Mouse (Mus musculus): ENCODE results near the gene Gm7102. TPM values are rescaled to one million over a fixed set of nuclear protein-coding genes. Genes with fewer than 3 reads are reported as not detected.
"Not testable (repeated sequence)": the region's sequence is repeated elsewhere in the genome, so short reads cannot be mapped to it uniquely, and the experiment has no call there.

The Gm7102 gene
- 0.16 TPM in 1 of 2 replicates, not detected in the other for polyA plus RNA-seq (2015; fragmentation: Nextera tagmentation; extraction: Ambion mirVana)

DNA sequence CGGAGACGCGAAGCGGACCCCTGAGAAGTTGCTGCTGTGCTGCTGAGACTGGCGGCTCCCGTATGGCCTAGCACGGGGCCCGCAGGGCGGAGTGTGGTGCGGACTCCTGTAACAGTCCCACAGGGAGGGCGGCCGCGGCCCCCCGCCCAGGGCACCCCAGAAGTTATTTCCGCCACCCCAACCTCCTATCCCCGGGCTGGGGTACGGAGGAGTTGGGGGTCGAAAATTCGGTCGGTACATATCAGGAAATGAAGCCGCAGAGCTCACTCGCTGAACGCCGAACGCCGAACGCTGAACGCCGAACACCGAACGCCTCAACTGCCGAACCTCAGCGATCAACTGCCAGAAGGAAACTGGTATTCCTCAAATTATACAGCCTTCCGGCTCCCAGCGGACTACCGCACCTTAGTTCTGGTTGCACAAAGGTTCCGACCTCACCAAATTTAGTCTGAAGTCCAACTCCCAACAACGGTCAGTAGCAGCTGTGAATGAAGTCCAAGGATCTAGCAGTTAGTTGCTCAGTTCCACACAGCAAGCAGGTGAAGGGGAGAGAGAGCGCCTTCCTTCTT lies at the start of gene Gm7102:
Gene Gm7102, minus strand, starts transcription at position 554 of the 569 bp plus-strand sequence.
- Histone ChIP-seq H3K27me3 (no peaks in the 10 kb centered on the region), H3K4me2 (peak within 1 kb of the TSS; percentile 47), H3K9me3 (no peaks in the 10 kb centered on the region), H3K4me3 (peak within 1 kb of the TSS; percentile 32), H3K4me1 (0 out of 2 replicates have a peak, but pooled peaks cover 2% of the 10 kb centered on the region), H3K9ac (no peak within 1 kb of the TSS), H3K36me3 (no peaks in the 10 kb centered on the region), H3K27ac (no peak within 1 kb of the TSS)
- ATAC-seq (ENCODE audit: insufficient number of reproducible peaks, low FRiP score, low TSS enrichment, low read depth) = no peak
- 28% methylated on average over 39 of the region's 39 CpGs for WGBS

DNA sequence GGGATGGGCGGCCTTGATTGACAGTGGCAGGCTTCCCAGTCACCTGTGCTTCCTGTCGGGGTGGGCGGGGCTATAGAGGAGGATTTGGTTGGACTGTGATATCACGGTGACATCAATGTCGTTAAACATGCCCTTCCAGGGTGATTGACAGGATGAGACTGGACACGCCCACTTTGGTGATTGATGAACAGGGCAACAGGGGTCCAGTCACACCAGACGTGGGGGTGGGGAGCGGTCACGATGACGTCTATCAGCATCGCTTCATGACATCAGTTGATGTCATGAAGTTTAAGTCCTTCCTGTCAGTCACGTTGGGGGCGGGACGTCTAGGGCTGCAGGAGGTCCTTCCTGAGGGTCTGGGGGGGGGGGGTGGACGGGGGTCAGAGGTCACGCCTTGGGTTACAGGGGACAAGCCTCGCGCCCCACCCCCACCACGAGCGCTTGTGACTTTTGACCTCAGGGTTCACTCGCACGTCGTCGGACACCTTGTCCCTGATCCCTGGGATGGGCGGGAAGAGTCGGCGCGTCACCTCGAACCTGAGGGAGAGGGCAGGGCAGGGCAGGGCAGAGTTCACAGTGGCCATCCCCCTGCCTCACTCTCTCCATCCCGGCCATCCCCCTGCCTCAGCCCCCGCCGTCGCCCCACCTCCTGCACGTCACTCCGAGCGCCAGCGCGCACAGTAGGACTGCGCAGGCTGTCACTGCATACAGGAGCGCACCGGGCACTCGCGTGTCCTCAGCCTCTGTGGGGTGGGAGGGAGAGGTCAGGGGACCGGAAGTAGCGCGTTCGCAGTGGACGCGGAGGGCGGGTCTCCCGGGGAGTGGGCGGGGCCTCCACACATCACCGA lies 48.8 kb upstream of the Gm7102 start:
- H3K9me3 ChIP-seq = no peaks in the 10 kb centered on the region
- no peak overlapping the region for H3K9ac ChIP-seq
- H3K4me3 ChIP-seq = peak overlapping the region; percentile 56
- no peaks in the 10 kb centered on the region for H3K36me3 ChIP-seq
- H3K4me1 ChIP-seq = peaks cover 21% of the 10 kb centered on the region
- WGBS = 31% methylated on average over 53 of the region's 53 CpGs
- peak overlapping the region; percentile 65 for H3K4me2 ChIP-seq
- ATAC-seq (ENCODE audit: insufficient number of reproducible peaks, low FRiP score, low TSS enrichment, low read depth) = peak; percentile 5; the same call in 1 of the 2 replicates
- H3K27ac ChIP-seq = peak overlapping the region; percentile 93; the same call in 1 of the 2 replicates
- no peaks in the 10 kb centered on the region for H3K27me3 ChIP-seq

DNA sequence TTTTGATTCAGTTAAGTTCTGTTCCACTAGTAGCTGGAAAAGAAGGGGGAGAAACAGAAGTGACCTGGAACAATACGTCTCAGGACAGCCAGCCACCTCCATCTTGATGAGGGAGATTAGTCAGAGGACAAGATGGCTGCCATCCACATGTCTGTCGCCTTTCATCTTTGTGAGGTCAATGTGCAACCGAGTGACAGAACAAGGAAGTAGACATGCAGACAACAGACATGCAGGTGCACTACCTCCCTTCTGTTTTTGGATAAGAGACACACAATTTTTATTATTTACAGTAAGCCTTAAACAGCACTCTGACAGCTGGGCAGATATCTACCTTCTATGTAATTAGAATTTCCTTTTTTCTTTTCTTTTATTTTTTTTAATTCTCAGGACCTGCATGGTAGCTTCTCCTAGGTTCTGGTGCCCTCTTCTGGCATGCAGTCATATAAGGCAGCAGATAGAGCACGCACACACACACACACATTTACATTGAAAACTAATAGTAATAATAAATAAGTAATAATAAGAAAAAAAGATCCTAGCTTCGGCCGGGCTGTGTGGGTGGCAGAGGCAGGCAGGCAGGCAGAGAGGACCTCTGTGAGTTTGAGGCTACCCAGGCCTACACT lies 47.7 kb upstream of the Gm7102 start:
- Histone ChIP-seq H3K4me3 (no peak overlapping the region), H3K9ac (no peak overlapping the region), H3K27me3 (no peaks in the 10 kb centered on the region), H3K4me1 (peaks cover 21% of the 10 kb centered on the region), H3K4me2 (no peak overlapping the region), H3K9me3 (no peaks in the 10 kb centered on the region), H3K36me3 (no peaks in the 10 kb centered on the region), H3K27ac (no peak overlapping the region)
- 92% methylated on average over 6 of the region's 6 CpGs for WGBS
- no peak for ATAC-seq (ENCODE audit: insufficient number of reproducible peaks, low FRiP score, low TSS enrichment, low read depth)

- H3K27me3 ChIP-seq; H3K9ac ChIP-seq; H3K27ac ChIP-seq; H3K4me3 ChIP-seq; H3K9me3 ChIP-seq; H3K36me3 ChIP-seq; ATAC-seq (ENCODE audit: insufficient number of reproducible peaks, low FRiP score, low TSS enrichment, low read depth); H3K4me1 ChIP-seq; H3K4me2 ChIP-seq: not testable (repeated sequence)
- 72% methylated on average over 6 of the region's 6 CpGs for WGBS
Observed at GRCm38 (mm10) chr19:61207506-61207905, 31.4 kb upstream of the Gm7102 start.

DNA sequence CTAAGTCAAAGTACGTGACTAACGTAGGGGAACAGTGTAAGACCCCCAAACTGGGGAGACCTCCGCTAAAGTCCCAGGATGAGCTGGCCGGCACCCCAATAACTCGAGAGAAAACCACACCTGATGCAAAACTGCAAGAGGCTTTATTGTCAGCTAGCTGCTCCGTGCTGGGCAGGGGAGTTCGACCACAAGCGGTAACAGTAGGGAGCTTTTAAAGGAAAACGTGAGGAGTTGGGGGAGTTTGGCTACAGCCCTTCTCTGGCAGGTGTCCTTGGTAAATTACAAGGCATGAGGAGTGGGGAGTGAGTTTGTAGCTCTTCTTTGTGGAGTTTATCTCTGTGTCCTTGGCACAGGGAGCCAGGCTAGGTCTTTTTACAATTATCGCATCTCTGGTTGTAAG lies 23.7 kb upstream of the Gm7102 start:
- Histone ChIP-seq H3K36me3 (no peaks in the 10 kb centered on the region), H3K27ac (no peak overlapping the region), H3K4me1 (no peaks in the 10 kb centered on the region), H3K27me3 (no peaks in the 10 kb centered on the region), H3K9me3 (no peaks in the 10 kb centered on the region), H3K4me2 (no peak overlapping the region), H3K4me3 (no peak overlapping the region), H3K9ac (no peak overlapping the region)
- ATAC-seq (ENCODE audit: insufficient number of reproducible peaks, low FRiP score, low TSS enrichment, low read depth) = no peak
- 15% methylated on average over 10 of the region's 10 CpGs for WGBS

DNA sequence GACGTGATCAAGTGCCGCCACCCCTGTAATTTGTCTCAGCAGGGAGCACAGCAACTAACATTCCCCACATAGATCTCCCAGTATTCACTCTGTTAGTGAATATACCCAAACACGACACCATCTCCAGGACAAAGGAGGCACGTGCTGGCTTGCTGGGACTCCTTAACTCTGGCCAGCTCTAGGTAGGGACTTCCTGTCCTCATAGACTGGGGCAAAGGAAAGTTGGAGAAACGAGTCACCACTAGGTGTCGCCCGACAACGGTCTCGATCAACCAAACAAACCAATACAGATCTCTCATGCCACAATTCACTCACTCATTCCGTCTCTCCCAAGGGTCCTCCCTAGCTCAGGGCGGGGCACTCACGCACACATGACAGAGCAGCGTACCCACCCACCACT lies 23.2 kb upstream of the Gm7102 start:
- Histone ChIP-seq H3K4me2 (no peak overlapping the region), H3K27ac (no peak overlapping the region), H3K4me3 (no peak overlapping the region), H3K36me3 (no peaks in the 10 kb centered on the region), H3K9ac (no peak overlapping the region), H3K4me1 (no peaks in the 10 kb centered on the region), H3K9me3 (no peaks in the 10 kb centered on the region), H3K27me3 (no peaks in the 10 kb centered on the region)
- ATAC-seq (ENCODE audit: insufficient number of reproducible peaks, low FRiP score, low TSS enrichment, low read depth) = no peak
- WGBS = 12% methylated on average over 13 of the region's 13 CpGs

- not testable (repeated sequence) for H3K27ac ChIP-seq; ATAC-seq (ENCODE audit: insufficient number of reproducible peaks, low FRiP score, low TSS enrichment, low read depth); H3K9ac ChIP-seq; H3K27me3 ChIP-seq; H3K9me3 ChIP-seq; H3K36me3 ChIP-seq; H3K4me1 ChIP-seq; H3K4me3 ChIP-seq; H3K4me2 ChIP-seq
- WGBS = 86% methylated on average over 2 of the region's 2 CpGs
Observed at GRCm38 (mm10) chr19:61183590-61183989, 7.5 kb upstream of the Gm7102 start, which contains the start of gene Gm6020. Gene Gm6020 (plus strand): TSS chr19:61183890.

GRCm38 (mm10) chr19:61151701-61152420 lies 24.2 kb downstream of the Gm7102 start:
- Histone ChIP-seq H3K27ac (no peak overlapping the region), H3K4me2 (peak overlapping the region; percentile 58), H3K4me3 (peak overlapping the region; percentile 36), H3K27me3 (peaks cover 7% of the 10 kb centered on the region), H3K9ac (0 out of 2 replicates have a peak overlapping the region, but pooled peaks have one; percentile 20), H3K9me3 (no peaks in the 10 kb centered on the region), H3K36me3 (no peaks in the 10 kb centered on the region), H3K4me1 (peaks cover 2% of the 10 kb centered on the region; the same call in 1 of the 2 replicates)
- ATAC-seq (ENCODE audit: insufficient number of reproducible peaks, low FRiP score, low TSS enrichment, low read depth) = peak; percentile 24; the same call in 1 of the 2 replicates
- WGBS = 6% methylated on average over 27 of the region's 27 CpGs

GRCm38 (mm10) chr19:61151372-61151700 lies 24.8 kb downstream of the Gm7102 start:
- H3K4me1 ChIP-seq = peaks cover 2% of the 10 kb centered on the region; the same call in 1 of the 2 replicates
- ATAC-seq (ENCODE audit: insufficient number of reproducible peaks, low FRiP score, low TSS enrichment, low read depth) = 0 out of 2 replicates have a peak, but pooled peaks have one; percentile 24
- H3K27me3 ChIP-seq = peaks cover 7% of the 10 kb centered on the region
- H3K9me3 ChIP-seq = no peaks in the 10 kb centered on the region
- H3K4me3 ChIP-seq = peak overlapping the region; percentile 36
- H3K27ac ChIP-seq = no peak overlapping the region
- H3K4me2 ChIP-seq = peak overlapping the region; percentile 58
- no peak overlapping the region for H3K9ac ChIP-seq
- no peaks in the 10 kb centered on the region for H3K36me3 ChIP-seq
- 8% methylated on average over 8 of the region's 8 CpGs for WGBS

GRCm38 (mm10) chr19:61141299-61141698 lies 34.8 kb downstream of the Gm7102 start:
- ATAC-seq (ENCODE audit: insufficient number of reproducible peaks, low FRiP score, low TSS enrichment, low read depth) = no peak
- no peaks in the 10 kb centered on the region for H3K27me3 ChIP-seq
- H3K27ac ChIP-seq = no peak overlapping the region
- no peaks in the 10 kb centered on the region for H3K9me3 ChIP-seq
- peaks cover 6% of the 10 kb centered on the region for H3K4me1 ChIP-seq
- peak overlapping the region; percentile 72 for H3K4me2 ChIP-seq
- peak overlapping the region; percentile 44; the same call in 1 of the 2 replicates for H3K9ac ChIP-seq
- peak overlapping the region; percentile 64 for H3K4me3 ChIP-seq
- H3K36me3 ChIP-seq = no peaks in the 10 kb centered on the region
- WGBS = 20% methylated on average over 4 of the region's 4 CpGs

DNA sequence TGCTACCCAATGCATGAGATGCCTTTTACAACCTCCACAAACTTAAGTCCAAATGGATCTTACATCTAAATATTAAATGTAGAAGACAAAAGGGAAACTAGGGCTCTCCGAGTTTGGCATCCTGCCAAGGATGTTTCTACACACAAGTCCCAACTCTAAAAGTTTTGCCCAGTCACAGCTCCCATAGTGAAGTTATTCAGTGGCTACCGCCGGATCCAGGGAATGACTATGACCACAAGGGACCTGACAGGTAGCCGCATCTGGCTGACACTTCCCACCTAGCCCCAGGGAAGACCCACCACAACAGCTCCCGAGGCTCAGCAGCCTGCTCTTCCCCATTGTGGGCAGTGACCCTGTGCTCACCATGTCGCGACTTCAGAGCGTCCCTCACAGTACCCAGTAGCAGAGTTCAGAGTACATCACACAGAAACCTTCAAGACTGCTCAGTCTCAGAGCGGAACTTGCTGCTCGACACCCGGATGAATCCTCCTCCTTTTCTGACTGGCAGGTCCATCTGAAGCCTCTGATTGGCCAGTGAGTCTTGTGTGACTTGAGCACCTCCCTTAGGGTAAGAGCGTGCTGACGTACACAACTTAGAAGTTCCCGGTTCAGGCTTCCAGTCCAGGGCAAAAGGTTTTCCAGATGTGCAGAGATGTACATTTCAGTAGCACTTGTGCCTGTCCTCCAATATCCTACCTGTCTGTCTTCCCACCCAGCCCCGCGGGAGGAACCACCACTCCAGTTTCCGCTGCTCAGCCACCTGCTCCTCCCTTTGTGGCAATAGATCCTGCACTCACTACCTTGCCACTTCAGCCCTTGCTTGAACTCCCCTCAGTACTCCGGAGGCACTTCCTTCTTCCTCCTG lies 35.5 kb downstream of the Gm7102 start, which contains the start of gene Zfp950:
Gene Zfp950, minus strand, starts transcription at position 499 of the 865 bp plus-strand sequence.
- WGBS = under 1% methylated on average over 18 of the region's 18 CpGs
- peak within 1 kb of the TSS; percentile 58 for H3K27ac ChIP-seq
- H3K27me3 ChIP-seq = no peaks in the 10 kb centered on the region
- no peaks in the 10 kb centered on the region for H3K9me3 ChIP-seq
- H3K36me3 ChIP-seq = no peaks in the 10 kb centered on the region
- ATAC-seq (ENCODE audit: insufficient number of reproducible peaks, low FRiP score, low TSS enrichment, low read depth) = peak; percentile 95
- H3K4me2 ChIP-seq = peak within 1 kb of the TSS; percentile 72
- H3K4me1 ChIP-seq = peaks cover 6% of the 10 kb centered on the region
- peak within 1 kb of the TSS; percentile 64 for H3K4me3 ChIP-seq
- peak within 1 kb of the TSS; percentile 64 for H3K9ac ChIP-seq

All from limb, embryonic 15.5 days (tissue).